Mouse (Mus musculus): Measurements from ENCODE around the gene Zscan2. TPM values are rescaled to one million over a fixed set of nuclear protein-coding genes. Genes with fewer than 3 reads are reported as not detected.

Zscan2 gene
- total RNA-seq, 2 experiments from 2014 or later, result 4.7 to 5.3 TPM

DNA sequence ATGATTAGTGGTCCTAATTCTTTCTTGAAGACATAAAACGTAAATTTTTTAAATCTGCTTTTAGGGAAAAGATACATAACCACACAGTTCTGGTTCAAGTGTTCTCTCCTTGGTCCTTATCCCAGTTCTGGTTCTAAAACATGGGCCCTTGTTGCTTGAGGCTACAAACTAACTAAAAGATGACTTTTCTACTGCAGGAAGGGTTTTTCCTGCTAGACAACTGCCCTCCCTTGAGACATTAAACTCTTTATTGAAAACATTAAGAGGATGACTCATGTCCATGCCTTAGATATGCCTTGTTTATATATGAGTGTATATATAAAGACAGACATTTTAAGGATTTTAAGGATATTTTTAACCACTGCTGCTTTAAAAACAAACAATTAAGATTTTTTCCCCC is 17.5 kb upstream of the Zscan2 start:
- no peak for DNase-seq (ENCODE audit: low spot score in 2 of 2)

DNA sequence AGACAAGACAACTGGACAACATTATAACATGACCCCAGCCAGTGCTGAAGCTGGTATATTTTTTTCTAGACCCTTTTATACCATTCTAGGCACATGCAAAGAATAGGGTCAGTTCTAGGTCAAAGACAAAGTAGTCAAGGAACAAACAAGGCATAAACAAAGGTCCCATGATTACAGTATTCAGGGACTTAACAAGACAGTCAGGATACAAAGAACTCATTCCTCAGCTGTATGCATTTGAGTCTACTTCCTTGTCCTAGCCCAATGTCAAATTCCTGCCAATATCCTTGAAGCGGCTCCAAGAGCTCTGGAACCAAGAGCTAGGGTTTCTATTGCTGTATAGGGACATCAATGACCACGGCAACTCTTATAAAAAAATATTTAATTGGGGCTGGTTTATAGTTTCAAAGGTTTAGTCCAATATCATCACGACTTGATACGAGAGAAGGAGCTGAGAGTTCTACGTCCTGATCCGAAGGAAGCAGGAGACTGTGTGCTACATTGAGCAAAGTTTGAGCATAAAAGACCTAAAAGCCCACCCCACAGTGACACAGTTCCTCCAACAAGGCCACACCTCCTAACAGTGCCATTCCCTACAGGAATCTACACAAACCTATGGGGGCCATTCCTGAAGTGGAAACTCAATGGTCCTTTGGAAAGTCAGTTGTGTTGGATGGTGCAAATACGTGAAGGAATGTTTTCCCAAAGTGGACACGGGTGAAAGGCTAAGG is 16.6 kb upstream of the Zscan2 start:
- DNase-seq (ENCODE audit: low spot score in 2 of 2), result no peak

DNA sequence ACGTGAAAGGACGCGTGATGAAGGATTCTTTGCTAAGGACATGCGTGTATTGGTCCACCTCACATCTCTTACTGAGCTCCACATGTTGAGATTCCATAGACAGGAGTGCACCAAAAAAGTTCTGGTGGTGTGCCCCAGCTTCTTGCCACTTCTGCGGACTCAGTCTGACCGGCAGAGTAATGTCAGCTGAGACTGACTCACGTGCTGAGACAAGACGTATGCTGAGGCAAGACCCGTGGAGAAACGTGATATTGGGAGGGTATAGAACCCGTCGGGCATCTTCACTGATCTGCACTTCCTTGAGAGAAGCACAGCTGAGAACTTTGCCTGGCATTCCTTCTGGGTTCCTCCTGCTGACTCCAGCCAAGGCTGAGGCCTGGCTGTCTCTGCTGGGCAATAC is 16.0 kb upstream of the Zscan2 start:
- no peak for DNase-seq (ENCODE audit: low spot score in 2 of 2)

DNA sequence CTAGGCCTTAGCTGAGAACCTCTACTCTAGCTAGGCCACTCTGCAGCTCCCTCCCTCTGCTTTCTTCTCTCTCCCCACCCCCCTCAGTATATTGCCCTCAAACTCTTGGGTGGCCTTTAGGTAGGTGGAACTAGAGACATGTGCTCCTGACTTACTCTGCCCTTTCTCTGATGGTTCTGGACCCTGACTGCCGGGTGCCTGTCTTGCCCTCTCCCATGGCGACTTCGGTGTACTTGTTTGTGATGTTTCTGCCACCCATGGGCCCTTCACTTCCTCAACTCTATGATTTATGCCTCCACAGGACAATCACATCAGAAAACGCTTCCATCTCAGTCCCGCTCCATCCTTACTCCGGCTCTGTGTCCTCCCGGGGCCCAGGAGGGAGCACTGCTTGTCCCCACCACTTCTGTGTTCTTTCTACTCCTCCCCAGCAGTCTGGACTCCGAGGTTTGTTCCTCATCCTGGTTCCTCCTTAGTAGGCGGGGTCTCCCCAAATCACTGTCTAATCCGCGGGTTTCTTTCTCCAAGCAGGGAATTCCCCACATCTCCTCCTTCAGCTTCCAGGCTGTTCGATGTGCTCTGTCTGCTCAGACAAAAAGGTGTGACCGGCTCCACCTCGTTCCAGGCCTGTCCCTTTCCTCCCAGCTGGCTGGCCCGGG is 15.0 kb upstream of the Zscan2 start:
- DNase-seq (ENCODE audit: low spot score in 2 of 2), result no peak

DNA sequence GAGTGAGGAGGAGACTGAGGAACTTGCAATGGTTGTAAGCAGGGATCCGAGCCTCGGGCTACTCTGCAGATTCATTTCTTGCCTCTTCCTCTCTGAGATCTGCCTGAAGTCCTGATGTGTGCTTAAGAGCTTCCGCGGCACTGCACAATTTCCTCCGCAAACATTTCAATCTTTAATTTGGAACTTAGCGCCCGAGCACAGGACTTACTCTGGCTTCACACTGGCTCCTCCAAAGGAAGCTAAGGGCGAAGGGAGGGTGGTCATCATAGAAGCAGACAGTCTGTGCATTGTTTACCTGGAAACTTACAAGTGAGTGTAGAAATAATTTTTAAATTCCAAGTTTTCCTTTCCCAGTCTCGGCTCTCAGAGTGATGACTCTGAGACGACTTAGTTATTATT is 14.4 kb upstream of the Zscan2 start:
- no peak for DNase-seq (ENCODE audit: low spot score in 2 of 2)

DNA sequence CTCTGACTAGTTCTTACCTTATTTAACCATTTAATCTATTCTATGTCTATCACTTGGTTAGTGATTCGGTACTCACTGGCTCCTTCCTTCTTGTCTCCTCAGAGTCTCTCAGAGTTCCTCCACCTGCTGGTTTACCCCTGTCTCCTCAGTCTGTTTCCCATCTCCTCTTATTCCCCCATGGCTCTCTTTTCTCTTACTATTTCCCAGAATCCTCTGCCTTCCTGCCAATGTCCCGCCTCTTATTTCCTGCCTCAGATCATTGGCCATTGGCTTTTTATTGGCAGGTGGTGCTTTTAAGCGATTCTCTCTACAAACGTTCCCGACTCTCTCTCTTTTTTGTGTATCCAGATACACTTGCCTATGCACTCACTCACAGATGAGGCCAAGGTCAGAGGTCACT is 14.0 kb upstream of the Zscan2 start:
- no peak for DNase-seq (ENCODE audit: low spot score in 2 of 2)

DNA sequence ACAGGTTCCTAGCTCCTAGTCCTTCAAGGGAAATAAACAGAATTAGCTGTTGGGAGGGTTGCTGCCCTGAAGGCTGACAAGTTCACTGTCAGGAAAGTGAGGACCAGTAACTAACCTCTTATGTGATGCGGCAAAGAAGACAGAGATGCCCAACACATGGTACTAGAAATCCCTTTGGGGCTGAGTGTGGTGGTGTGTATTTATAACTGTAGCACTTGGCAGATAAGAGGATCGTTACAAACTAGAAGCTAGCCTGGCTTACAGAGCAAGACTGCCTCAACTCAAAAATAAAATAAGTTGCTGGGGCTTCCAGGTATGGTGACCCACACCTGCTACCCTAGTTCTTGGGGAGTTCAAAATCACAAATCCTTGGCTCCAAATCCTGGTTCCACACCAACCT is 11.5 kb upstream of the Zscan2 start:
- no peak for DNase-seq (ENCODE audit: low spot score in 2 of 2)

DNA sequence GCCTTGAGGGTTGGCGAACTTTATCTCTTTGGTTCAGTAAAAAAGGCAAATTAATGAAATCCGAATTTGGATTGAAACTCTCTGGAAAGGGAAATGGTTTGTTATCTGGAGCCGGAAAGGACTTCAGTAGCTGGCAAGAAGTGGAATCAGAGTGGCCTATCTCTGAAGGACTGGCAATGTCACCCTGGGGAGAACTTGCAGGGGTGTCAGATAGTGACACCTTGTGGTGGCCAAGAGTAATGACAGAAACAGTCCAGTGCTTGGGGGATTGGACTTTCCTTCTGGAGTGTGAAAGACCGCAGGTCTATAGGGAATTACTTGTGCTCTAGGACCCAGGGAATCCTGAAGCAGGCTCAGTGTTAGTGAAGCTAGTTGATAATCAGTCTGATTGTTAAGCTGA is 11.0 kb upstream of the Zscan2 start:
- no peak for DNase-seq (ENCODE audit: low spot score in 2 of 2)

DNA sequence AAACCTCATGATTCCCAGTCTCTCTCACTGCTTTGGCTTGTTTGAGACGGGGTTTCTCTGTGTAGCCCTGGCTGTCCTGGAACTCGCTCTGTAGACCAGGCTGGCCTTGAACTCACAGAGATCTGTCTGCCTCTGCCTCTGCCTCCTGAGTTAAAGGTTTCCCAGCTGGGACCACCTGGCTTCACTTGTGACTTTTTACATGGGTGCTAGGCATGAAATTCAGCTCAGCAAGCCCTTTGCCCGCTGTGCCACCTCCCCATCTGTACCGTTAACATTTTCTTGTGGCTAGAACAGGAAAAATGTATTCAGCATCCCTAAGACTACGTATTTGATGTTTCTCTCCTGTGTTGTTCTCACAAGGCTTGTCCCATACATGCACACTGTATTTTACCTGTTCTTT is 10.2 kb upstream of the Zscan2 start:
- no peak for DNase-seq (ENCODE audit: low spot score in 2 of 2)

DNA sequence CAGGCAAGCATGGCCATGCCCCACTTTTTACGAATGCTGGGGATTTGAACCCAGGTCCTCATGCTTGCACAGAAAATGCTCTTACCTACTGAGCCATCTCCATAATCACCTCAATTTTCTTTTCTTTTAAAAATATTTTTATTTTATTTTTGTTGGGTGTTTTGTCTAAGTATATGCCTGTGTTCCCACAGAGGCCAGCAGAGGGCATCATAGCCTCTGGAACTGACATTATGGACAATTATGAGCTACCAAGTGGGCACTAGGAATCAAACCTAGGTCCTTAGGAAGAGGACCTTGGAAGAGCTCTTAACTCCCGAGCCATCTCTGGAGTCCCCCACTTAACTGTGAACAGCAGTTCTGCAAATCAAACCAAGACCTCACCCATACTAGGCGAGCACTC is 7.5 kb upstream of the Zscan2 start:
- DNase-seq (ENCODE audit: low spot score in 2 of 2), result no peak

DNA sequence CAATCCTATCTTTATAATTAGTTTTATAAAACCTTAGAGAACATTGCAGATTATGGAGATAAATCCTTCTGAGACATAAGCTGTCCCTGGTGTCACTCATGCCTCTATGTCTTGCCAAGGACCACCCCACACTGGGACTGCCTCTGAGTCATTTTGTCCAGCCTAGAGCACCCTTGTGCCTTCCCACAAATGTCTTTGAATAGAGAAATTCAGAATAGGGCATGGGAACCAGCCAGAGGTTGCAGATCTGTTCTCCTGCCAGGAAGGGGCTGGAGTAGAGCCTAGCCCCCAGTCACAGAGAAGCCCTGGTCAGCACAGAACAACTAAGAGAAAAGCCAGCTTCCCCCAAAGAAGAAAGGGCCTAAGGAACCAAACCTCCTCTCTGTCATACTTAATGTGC is 5.4 kb upstream of the Zscan2 start:
- no peak for DNase-seq (ENCODE audit: low spot score in 2 of 2)

DNA sequence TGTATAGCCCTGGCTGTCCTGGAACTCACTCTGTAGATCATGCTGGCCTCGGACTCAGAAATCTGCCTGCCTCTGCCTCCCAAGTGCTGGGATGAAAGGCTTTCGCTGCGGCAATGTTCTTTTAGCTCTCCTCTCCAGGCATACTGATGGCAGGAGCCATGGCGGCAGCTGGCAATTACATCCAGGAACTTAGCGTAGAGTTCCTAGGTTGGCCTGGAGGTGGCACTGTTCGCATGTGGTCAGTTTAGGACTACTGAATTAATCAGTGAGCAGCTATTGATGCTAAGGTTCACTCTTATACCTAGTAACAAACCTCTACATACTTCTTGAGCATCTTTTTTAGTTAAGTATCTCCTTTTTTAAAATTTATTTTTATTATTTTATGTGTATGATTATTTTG is 3.5 kb upstream of the Zscan2 start:
- DNase-seq (ENCODE audit: low spot score in 2 of 2), result peak; percentile 71 to 80

DNA sequence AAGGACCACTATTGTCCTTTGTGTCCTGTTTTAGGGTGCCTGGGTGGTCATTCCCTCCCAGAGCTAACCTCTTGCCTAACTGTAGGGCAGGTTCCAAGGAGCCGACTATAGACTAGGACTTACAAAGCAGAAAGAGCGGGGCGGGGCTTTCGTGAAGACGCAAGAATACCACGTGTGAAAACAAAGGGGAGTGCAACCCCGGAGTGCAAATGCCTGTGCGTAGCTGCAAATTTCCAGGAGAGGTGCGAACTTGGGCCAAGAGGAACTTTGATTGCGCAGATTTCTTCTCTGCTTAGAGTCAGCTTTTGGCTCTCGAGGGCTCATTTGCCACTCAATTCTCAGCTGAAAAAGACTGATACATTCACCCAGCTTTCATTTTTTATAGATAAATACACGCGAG is 493 bp upstream of the Zscan2 start:
- DNase-seq (ENCODE audit: low spot score in 2 of 2), result peak in 1 of 2 experiments; percentile 48

DNA sequence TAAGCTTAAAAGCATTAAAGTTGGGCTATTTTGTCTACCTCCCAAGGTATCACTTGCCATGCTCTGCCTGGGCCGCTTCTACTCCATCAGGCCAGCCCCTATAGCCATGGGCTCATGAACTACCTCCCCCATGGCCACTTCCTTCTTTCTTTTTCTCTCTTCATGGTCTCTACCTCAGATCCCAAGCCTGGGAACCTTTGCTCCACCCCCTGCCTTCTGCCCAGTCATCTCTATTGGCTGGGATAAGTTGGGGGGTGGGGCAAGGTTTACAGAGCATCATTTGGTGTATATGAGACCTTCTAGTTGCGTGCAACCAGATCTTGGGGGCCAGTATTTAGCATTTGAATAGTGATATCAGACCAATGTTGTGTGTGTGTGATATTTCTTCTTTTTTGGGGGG is 1.8 kb downstream of the Zscan2 start:
- no peak for DNase-seq (ENCODE audit: low spot score in 2 of 2)

DNA sequence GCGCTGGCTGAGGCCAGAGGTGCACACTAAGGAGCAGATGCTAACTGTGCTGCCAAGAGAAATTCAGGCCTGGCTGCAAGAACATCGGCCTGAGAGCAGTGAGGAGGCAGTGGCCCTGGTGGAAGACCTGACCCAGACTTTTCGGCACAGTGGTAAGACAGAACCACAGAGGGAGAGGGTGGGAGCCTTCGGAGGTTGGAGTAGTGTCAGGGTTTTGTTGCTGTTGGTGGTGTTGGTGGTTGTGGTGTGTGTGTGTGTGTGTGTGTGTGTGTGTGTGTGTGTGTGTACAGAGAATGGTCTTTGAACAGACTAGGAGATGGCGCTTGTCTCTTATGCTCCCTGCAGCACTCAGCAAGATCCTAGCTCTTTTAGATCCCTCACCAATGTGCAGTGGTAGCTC is 2.8 kb downstream of the Zscan2 start:
- DNase-seq (ENCODE audit: low spot score in 2 of 2), result no peak

DNA sequence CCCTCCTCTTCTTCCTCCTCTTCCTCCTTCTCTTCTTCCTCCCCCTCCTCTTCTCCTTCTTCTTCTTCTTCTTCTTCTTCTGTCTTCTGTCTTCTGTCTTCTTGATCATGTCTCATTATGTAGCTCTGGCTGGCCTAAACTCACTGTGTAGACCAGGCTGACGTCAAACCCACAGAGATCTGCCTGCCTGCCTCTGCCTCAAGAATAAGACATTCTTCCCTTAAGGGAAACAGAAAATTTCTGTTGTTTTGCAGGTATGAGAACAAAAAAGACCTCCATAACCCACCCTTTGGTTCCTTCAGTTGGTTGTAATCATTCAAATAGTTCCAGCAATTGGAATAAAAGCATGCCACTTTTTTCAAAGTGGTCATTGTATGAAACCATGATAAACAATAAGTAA is 3.4 kb downstream of the Zscan2 start:
- no peak for DNase-seq (ENCODE audit: low spot score in 2 of 2)

DNA sequence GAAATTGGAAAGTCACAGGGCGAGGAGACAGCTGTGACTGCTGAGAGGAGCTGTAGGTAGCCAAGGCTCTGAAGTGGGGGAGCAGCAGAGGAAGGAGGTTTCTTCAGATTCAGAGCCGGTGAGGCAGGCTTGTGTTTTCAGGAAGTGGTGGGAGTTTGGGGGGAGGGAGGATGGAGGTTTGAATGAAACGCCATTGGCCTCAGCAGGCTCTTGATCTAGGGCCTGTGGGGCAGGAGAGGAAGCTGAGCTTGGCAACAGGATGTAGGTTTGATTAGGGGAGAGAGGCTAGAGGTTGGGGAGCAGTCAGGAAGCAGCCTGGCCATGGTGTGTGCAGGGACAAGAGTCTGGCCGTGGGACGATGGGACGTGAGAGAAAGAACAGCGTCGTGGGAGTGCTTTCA is 4.1 kb downstream of the Zscan2 start:
- no peak for DNase-seq (ENCODE audit: low spot score in 2 of 2)

DNA sequence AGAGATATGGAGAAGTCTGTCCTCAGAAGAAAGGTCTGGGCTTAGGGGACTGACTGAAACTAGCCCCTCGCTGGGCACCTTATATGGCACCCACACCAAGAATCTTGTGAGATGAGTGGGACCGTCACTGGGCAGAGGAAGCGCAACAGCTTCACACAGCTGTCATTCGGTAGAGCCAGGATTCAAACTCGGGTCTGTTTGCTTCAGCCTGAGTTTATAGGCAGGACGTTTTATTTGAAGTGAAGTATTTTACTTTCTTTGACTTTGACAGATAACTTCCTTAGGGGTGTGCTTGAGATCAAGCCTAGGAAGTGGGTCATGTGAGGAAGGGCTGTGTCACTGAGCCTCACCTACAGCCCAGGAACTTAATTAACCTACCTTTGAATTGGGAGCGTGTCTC is 4.8 kb downstream of the Zscan2 start:
- DNase-seq (ENCODE audit: low spot score in 2 of 2), result no peak

DNA sequence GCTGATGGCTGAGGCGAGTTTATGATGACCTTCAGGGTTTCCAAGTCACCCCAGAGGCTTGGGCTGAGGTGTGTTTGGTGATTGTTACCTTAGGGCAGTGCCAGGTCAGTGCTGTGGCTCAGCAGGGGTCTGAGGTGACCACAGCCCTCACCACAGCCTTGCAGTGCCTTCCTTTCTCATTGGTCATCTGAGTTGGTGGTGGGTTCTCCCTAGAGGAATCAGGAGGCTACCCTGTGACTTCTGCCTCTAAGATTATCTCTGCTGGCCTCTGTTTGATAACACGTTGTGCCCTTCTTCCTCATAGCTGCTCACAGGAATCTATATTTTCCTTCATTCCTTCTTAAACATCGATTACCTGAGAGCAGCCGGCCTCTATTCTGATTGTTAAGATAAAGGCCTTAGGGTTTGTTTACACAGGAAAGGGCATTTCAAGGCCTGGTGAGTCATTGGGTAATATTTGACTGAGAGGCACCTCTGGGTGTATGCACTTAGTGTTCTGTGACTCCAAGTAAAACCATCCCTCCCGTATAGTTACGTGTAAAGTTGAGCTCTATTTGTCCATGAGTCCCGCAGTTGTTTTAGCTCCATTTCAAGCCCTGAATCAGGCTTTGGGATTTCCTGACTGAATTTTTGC is 5.9 kb downstream of the Zscan2 start:
- no peak for DNase-seq (ENCODE audit: low spot score in 2 of 2)

DNA sequence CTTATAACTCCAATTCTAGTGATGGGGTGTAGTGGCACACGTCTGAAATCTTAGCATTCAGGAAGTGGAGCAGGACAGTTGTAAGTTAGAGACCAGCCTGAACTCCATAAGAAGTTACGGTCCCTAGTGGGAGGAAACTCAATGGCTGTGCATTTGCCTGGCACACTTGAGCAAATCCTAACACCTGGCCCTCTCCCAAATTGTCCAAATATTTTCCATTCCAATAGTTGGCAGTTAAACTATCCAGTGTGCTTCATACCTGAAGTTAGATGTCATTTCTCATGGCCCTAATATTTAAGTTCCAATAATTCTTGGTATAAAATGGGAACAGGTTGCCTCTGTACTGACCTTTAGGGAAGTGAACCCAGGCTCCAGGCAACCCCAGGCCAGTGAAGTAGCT is 8.0 kb downstream of the Zscan2 start:
- no peak for DNase-seq (ENCODE audit: low spot score in 2 of 2)

DNA sequence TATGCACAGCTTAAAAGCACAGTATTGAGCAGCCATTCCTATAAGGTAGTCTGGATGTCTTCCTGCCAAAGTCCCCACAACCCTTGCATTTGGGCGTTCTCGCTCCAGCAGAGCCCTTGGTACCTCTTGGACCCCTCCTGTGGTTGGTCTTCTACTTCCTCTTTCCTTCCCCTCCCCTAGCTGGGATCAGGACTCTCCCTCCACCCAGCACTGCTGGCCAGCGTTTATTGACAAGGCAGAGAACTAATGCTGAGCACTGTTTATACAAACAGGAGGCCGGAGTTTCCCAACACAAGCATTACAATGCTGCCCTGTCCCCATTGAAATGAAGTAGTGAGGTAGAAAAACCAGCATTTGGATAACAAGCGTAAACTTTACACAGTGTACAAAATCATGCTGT is 12.3 kb downstream of the Zscan2 start:
- no peak for DNase-seq (ENCODE audit: low spot score in 2 of 2)

DNA sequence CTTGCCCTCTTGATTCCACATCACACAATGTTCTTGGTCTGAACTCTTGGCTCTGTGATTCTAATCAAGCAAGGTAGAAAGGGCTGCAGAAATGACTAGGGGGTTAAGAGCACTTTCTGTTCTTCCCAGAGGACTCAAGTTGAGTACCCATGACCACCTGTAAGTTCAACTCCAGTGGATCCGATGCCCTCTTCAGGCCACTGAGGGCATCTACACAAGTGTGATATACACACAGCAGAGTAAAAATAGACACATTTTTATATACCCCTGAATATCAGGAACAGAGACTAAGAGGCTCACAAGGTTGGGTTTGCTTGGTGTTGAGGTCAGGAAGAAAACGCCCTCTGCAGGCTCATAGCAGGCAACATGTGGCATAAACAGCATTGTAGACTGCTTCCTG is 12.9 kb downstream of the Zscan2 start:
- no peak for DNase-seq (ENCODE audit: low spot score in 2 of 2)

DNA sequence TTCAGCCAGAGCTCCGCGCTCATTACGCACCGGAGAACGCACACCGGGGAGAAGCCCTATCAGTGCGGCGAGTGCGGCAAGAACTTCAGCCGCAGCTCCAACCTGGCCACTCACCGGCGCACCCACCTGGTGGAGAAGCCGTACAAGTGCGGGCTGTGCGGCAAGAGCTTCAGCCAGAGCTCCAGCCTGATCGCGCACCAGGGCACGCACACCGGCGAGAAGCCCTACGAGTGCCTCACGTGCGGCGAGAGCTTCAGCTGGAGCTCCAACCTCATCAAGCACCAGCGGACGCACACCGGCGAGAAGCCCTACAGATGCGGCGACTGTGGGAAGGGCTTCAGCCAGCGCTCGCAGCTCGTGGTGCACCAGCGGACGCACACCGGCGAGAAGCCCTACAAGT is 15.0 kb downstream of the Zscan2 start:
- no peak for DNase-seq (ENCODE audit: low spot score in 2 of 2)
